Mouse (Mus musculus): ENCODE measurements at regions not wholly inside any gene's neighbourhood (a gene's known extent, or its start where the extent isn't known, plus 50 kb on each side); places are given as distances from the start of the nearest gene placed in this dataset.

DNA sequence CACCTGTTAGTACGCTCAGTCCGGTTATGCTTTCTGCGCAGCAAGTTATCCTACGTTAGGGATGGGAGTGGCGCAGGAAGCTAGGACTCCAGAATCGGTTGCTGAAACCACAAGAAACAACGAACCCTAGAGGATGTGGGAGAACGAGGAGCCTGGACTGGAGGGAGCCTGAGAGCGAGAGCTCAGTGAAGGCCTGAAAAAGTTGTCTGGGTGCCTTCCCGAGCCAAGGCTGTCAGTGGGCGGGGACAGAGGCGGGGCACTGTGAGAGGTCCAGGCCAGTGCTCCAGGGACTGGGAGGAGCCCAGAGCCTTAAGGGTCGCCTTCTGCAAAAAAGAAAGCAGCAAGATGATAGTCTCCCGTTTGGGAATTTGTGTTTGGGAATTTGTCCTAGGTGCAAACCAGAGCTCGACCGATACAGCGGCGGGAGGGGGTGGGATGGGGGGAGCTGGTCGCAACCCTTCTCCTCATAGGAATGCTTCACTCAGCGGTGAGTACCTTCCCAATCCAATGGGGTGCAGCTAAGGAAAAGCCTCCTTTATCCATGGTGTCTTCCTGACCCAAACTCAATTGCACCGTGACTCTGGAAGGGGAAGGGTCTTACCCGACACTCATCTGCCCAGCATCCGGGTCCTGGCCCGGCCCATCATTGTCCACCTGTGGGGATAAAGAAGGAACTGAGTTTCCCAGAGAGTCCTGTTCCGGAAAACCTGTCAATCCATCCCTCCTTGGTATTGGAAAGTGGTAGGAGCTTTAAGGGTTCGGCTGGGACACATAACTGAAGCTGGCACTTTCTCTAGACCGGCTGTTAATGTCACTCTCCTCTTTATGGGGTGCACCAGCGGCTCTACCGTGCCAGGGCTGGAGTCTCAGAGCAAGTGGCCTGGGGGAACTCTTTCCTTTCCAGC, 453.6 kb upstream of the Tmem132c start:
- TF ChIP-seq POLR2A (IDR thresholded peaks at IDR 0.05; ENCODE audit: borderline replicate concordance, control insufficient read depth, low read depth, low read length): no peak
- TF ChIP-seq CTCF (IDR thresholded peaks at IDR 0.05; ENCODE audit: control insufficient read depth, insufficient read depth, low read length): no peak

All from bone marrow, adult 2 months (tissue).